Mouse (Mus musculus) left cerebral cortex, adult 18-20 months (tissue): ENCODE results near the gene Fbp2. TPM values are rescaled to one million over a fixed set of nuclear protein-coding genes. Genes with fewer than 3 reads are reported as not detected.
"Not testable (repeated sequence)": the region's sequence is repeated elsewhere in the genome, so short reads cannot be mapped to it uniquely, and the experiment has no call there.

ENCODE experiments used
- DNase-seq, 2 experiments: peaks; one replicate each; pipeline ENCODE4 v3.0.0; 2021 to 2022; ENCODE audit warnings: low spot score in 2 of 2, mixed read lengths in 1 of 2
- total RNA-seq, 2 experiments: library from RNA; stranded (reverse); gene quantifications; 2 replicates each; pipeline ENCODE4 v1.2.3; 2021

The Fbp2 gene
- total RNA-seq, 2 experiments from 2014 or later, result not detected

DNA sequence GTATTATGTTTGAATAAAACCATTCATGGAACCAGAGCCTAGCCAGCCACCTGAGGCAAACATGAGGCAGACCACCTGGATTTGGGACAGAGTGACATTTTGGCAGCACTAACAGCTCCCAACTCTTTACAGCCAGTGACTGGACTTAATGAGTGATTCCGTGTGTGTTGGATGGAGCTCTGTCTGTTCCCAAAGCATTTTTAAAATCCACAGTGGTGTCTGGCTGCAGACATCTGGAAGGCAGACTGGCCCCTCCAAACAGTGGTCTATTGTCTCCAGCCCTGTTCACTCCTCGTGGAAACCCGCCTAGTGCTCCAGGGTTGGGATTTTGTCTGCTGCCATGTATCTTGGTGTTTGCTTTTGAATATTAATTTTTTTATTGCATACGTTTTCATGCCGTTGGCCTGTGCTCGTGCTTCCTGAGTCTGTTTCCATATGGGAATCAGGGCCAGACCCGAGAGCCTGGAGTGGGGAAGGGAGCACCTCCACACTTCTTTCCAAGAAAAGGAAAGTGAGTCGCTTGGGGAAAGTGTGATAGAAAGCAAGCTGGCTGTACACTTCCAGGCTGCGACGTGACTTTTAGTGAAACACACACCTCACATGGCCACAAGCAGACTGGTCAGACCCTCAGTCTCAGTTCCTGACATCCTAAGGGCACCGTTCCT is 7.6 kb upstream of the Fbp2 start:
- no peak for DNase-seq

DNA sequence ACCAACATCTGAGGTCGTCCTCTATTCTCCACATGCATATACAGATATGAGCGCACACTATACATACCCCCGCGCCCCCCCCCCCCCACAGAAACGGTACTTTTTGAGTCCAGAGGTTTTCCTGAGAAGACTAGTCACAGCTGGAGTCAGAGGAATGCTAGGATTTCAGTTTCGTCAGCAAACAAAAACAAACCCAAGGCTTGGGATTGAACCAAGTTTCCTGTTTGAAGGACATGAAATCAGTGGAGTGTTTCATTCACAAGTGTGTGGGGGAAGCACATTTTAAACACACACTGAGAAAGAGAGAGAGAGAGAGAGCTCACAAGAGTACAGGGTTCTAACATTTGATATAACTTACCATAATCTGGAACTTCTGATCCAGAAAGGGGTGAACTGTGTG is 5.5 kb upstream of the Fbp2 start:
- DNase-seq, result no peak

DNA sequence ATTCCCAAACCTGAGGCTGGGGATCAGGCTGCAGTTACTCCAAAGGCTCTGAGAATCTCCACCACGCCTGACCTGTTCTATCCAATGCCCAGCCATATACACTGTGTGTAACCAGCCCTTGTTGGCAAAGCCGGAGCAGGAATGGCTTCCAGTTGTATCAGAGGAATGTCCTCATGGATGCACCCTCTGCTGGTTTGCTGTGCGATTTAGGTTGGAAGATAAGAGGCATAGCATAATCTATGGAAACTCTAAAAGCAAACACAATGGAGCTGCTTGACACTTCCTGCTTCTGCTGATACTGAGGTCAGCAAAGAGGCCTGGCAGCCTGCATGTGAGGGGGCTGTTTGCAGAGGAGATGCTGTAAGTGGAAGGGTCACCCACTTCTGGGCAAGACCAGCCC is 4.7 kb upstream of the Fbp2 start:
- no peak for DNase-seq

DNA sequence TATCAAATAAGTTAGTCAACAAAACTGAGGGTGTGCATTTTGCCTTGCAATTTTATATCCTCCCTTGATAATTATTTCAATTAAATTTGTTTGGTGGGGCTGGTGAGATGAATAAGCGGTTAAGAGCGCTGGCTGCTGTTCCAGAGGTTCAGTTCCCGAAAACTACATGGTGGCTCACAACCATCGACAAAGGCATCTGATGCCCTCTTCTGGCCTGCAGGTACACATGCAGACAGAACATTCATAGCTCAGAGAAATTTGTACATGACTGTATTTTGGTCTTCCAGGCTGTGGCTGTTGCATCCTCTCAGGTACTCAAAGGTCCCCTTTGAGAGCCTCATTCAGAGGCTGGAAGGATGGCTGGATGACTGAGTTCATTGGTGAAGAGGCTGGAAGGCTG is 1.8 kb upstream of the Fbp2 start:
- DNase-seq, result no peak

DNA sequence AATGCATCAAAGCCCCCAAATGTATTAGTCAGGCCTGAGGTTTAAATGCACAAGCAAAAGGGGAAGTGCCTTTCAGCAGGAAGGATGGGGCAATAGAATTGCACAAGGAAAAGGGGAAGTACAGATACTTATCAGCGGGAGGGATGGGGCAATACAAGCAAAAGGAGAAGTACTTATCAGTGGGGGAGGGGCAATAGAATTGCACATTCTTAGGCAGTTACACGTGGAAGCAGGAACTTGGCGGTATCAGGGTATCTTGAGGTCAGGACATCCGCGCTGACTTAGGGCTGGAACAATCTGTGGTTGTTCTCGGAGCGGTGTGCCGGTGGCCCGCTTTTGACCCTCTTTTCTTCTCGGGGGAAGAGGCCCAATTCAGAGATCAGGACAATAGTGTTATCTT is 1.0 kb upstream of the Fbp2 start:
- DNase-seq, result not testable (repeated sequence)

DNA sequence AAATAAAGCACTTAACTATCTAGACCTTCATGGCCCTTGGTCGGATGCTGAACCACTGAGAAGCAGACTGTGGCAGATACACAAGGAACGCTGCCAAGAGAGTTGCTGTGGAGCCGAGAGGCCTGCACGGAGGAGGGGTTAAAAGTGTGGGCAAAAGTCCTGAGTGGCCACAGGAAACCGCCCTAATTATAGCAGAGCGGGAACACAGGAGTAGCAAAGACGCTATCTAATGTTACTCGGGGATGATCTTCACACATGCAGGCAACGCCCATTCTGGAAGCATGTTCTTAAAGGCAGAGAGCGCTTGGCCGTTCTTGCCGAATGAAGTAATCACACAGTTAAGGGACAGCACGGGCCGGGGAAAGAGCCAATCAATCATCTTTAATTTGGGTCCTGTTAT is 1.4 kb downstream of the Fbp2 start:
- no peak for DNase-seq

DNA sequence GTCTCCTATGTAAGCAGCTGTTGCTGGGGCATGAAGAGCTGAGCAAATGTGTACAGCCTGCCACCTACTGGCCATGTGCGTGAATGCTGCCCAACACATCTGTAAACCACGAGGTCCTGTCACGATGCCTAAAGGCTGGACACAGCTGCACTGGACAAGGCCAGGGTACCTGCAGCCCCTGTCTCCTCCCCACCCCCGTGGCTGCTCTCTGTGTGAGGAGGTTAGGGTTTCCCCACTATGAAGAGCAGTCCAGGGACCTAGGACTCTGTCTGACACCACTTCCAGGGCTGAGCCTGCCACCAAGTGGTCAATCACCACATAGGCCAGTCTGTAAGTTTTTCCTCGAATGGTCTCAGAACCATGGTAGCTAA is 1.9 kb downstream of the Fbp2 start:
- DNase-seq, result peak; percentile 77 to 78

DNA sequence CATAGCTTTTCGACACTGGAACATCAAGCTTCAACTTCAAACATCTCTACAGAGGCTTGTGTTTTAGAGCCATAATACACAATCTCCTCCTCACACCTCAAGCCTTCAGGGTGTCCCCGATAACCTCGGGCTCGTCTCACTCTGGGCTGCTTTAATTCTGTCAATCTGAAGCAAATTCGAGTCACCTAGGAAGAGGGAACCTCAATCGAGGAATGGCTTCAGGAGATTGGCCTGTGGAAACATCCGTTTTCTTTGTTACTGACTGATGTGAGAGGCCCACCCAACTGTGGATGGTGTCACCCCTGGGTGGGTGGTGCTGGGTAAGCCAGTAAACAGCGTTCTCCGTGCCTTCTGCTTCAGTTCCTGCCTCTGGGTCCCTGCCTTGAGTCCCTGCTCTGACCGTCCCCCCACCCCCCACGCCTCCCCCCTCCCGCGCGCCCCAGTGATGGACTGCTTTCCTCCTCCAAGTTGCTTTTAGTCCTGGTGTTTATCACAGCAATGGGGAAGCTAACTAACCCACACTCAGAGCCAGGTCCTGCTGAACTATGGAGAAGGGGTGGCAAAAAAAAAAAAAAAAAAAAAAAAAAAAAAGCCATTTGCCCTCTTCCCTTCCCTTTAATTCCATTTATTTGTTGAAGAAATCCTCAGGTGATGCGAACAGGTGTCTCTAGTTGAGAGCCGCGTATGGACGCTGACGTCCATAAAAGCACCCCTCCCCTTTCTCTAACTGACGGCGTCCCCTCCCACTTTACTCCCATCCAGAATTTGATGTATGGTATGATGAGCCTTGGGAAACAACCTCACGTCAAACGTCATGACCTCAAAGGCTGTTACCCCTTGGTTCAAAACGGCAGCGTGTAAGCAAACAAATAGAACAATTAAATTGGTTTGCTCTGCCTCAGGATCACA is 2.6 kb downstream of the Fbp2 start:
- DNase-seq, result no peak

DNA sequence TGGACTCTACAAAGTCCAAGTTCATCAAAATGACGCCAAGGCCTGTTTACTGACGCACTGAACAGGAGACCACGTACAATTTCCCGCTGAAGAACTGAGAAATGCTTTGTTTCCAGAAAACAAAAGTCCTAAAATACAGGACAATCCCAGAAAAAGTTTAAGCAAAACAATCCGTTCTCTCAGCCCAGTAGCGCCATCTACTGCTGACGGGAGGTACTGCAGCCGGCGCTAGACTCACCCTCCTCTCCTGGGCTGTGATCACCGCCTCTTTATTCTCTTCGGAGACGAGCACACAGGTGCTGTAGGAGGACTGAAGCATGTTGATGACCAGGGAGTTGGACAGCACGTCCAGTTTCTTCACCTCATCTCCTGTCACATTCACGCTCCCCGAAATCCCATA is 3.6 kb downstream of the Fbp2 start:
- DNase-seq, result peak; percentile 61 to 85

DNA sequence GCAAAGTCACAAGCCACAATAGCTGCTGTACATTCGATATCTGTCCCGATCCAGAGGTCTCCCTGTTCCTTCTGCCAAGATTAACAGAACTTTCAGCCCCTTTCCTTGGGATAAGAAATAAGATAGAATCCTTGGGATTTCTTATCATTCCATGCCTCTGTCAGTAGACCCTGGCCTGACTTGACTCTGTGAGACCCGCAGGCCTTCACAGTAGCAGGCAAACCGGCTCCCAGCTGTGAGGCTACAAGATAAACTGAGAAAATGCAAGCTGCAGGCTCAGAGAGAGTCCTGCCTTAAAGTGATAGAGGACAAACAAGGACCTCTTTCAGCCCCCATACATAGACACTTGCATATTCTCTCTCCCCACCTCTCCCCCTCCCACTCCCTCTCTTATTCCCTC is 24.9 kb downstream of the Fbp2 start:
- DNase-seq, result no peak

DNA sequence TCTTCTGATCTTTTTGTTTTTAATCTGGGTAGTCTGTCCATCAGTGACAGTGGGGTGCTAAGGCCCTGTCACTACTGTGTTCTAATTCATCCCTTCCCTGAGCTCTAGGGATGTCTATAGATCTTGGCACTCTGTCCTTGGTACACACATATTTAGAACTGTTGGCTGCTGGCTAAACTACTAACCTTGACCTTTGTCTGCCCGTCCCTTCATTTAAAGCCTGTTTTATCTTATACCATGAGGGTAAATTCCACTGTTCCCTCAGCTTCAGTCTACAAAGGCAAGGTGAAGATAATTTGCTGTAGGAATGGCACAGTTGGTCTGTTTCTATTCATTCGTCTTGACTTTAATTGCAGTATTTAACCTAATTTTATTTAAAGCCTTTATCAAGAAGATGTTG is 26.0 kb downstream of the Fbp2 start:
- no peak for DNase-seq

DNA sequence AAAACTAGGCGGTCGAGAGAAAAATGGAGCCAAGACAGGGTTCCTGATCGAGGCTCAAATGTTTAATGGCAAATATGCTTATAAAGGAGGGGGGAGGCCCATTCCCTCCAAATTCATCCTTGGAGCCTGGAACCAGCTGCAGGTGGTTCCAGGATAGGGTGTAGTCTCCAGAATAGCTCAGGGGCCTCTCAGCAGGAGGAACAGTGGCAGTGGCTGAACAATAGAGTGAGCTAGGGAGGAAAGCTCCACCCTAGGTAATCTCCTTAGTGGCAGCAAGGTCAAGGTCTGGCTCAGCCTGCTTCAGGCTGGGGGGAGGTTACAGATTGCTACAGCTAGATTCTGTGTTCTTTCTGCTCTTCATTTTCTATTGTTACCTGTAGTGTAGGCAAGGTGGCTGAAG is 42.5 kb downstream of the Fbp2 start:
- DNase-seq, result not testable (repeated sequence)

- DNase-seq, result no peak
These were observed 45.5 kb downstream of the Fbp2 start for GRCm38 (mm10) chr13:62812713-62813112.

DNA sequence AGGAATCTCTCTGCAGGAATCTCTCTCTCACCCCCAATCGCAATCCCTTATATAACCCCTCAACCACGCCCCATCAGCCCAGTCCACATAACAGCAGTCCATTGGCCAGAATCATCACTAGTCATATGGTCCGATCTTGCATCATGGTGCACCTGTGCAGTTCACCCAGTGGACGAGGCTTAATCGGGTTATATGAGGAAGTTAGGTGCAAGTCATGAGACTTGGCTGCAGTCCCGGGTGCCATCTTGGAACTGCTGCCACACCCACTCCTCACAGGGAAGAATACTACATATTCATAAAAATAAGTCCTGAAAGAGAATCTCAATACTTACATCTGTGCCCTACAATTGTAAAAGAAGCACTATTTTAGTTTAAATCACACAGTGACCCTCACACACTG is 50.2 kb downstream of the Fbp2 start:
- not testable (repeated sequence) for DNase-seq

Other genes with a start within 250 kb of the Fbp2 start
- gene 6720489N17Rik, start 234.2 kb downstream of the Fbp2 start, total RNA-seq, result 1 to 10 TPM; 2.9 to 4.7 TPM
- gene Platr25, start 97.7 kb downstream of the Fbp2 start, total RNA-seq, result 10 to 100 TPM; 14.8 to 15.7 TPM
- 1 to 10 TPM; 4.1 to 5.8 TPM for gene Gm5141, start 72.6 kb downstream of the Fbp2 start, total RNA-seq
- 1 to 10 TPM in 1 of 2 experiments, under 1 TPM in 1; 0.70 to 1.3 TPM for gene Fbp1, start 29.9 kb upstream of the Fbp2 start, total RNA-seq
- 100 to 1,000 TPM; 104 to 111 TPM for gene 2010111I01Rik, start 106.5 kb upstream of the Fbp2 start, total RNA-seq